Mouse (Mus musculus) kidney, embryonic 15.5 days (tissue): ENCODE measurements around the gene Serinc2. TPM values are rescaled to one million over a fixed set of nuclear protein-coding genes. Genes with fewer than 3 reads are reported as not detected.
A peak's percentile ranks its signal among the peaks of the same experiment; 100 is the strongest.

ENCODE experiments used
- ATAC-seq: fragments of 200-750 bp; cut with Nextera tagmentation; replicated peaks from 2 replicates; pipeline ENCODE4 v1.8.0; 2017; ENCODE audit warnings: moderate TSS enrichment; ENCODE audit not compliant: low FRiP score
- H3K27ac ChIP-seq: fragments of 300-500 bp; sonication (generic); 2 replicates; pipeline ENCODE4 v1.5.1; 2015; ENCODE audit warnings: mild to moderate bottlenecking, inconsistent platforms
- H3K27me3 ChIP-seq: fragments of 300-500 bp; sonication (generic); 2 replicates; pipeline ENCODE4 v1.6.1; 2015; ENCODE audit warnings: inconsistent platforms
- H3K36me3 ChIP-seq: fragments of 300-500 bp; sonication (generic); 2 replicates; pipeline ENCODE4 v1.6.1; 2015; ENCODE audit warnings: inconsistent platforms
- H3K4me1 ChIP-seq: fragments of 300-500 bp; sonication (generic); 2 replicates; pipeline ENCODE4 v1.6.1; 2015; ENCODE audit warnings: inconsistent platforms
- H3K4me2 ChIP-seq: fragments of 300-500 bp; sonication (generic); 2 replicates; pipeline ENCODE4 v1.6.1; 2015; ENCODE audit warnings: moderate library complexity, mild to moderate bottlenecking, inconsistent platforms
- H3K4me3 ChIP-seq: fragments of 300-500 bp; sonication (generic); replicated peaks from 2 replicates; pipeline ENCODE4 v1.5.1; 2015; ENCODE audit warnings: mild to moderate bottlenecking, inconsistent platforms
- H3K9ac ChIP-seq: fragments of 300-500 bp; sonication (generic); 2 replicates; pipeline ENCODE4 v1.6.1; 2015; ENCODE audit warnings: mild to moderate bottlenecking, inconsistent platforms
- H3K9me3 ChIP-seq: fragments of 300-500 bp; sonication (generic); replicated peaks from 2 replicates; pipeline ENCODE4 v1.6.1; 2016; ENCODE audit warnings: inconsistent platforms
- WGBS: fragments of 180-500 bp; shearing (Covaris S2); methylation state at CpG from one replicate; pipeline ENCODE4 v1.1.7; 2015; ENCODE audit warnings: mixed read lengths; 5-methylcytosine and 5-hydroxymethylcytosine counted together
- polyA plus RNA-seq: library from polyadenylated mRNA; unstranded; fragments of >200 nt; fragmentation: Nextera tagmentation; extraction: Ambion mirVana; gene quantifications from 2 replicates; pipeline ENCODE4 v1.2.1, GENCODE M21; 2015

Serinc2 gene
- polyA plus RNA-seq, 1 experiment from 2014 or later = 48.8 TPM

- Histone ChIP-seq H3K4me2 (no peak overlapping the region), H3K4me3 (no peak overlapping the region), H3K9ac (no peak overlapping the region), H3K27ac (no peak overlapping the region), H3K36me3 (peaks cover 22% of the 10 kb centered on the region), H3K9me3 (no peaks in the 10 kb centered on the region), H3K27me3 (peaks cover 38% of the 10 kb centered on the region), H3K4me1 (peaks cover 36% of the 10 kb centered on the region)
- 88% methylated on average over 3 of the region's 3 CpGs for WGBS
- ATAC-seq = no peak
These were observed 33.5 kb upstream of the Serinc2 start for GRCm38 (mm10) chr4:130312526-130312925.

DNA sequence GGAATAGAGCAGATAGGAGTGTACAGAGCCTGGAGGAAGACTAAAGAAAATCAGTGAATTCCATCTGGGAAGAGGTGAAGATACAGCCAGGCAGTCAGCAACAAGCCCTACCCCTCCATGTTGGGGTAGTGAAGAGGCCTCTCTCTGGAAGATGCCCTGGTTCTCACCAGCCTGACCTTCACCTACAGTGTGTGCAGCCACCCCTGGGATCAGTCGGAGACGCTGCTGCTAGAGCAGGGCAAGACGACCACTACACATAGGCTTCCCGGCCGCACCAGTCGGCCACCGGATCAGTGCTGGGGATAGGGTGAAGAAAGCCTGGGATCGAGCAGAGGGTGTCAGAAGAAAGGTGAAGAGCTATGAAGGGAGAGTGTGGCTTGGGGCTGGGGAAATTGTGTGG is 30.2 kb upstream of the Serinc2 start:
- ATAC-seq = no peak
- Histone ChIP-seq H3K4me1 (peaks cover 28% of the 10 kb centered on the region), H3K36me3 (peaks cover 5% of the 10 kb centered on the region; the same call in 1 of the 2 replicates), H3K4me2 (peak overlapping the region; percentile 96), H3K9ac (peak overlapping the region; percentile 47; the same call in 1 of the 2 replicates), H3K27ac (no peak overlapping the region), H3K27me3 (peaks cover 62% of the 10 kb centered on the region), H3K4me3 (peak overlapping the region; percentile 50), H3K9me3 (no peaks in the 10 kb centered on the region)
- 49% methylated on average over 8 of the region's 8 CpGs for WGBS

GRCm38 (mm10) chr4:130308231-130309081 is 29.5 kb upstream of the Serinc2 start, which contains the start of the genes Fabp3 and Gm10570:
Gene Fabp3 (plus strand): TSS chr4:130308595.
Gene Gm10570 (minus strand): TSS chr4:130308674.
- ATAC-seq = peak; percentile 55
- H3K27me3 ChIP-seq = peaks cover 62% of the 10 kb centered on the region
- peak within 1 kb of the TSS; percentile 47 for H3K9ac ChIP-seq
- no peaks in the 10 kb centered on the region for H3K9me3 ChIP-seq
- under 1% methylated on average over 52 of the region's 52 CpGs for WGBS
- peak within 1 kb of the TSS; percentile 96 for H3K4me2 ChIP-seq
- no peaks in the 10 kb centered on the region; the same call in 1 of the 2 replicates for H3K36me3 ChIP-seq
- peak within 1 kb of the TSS; percentile 77 for H3K27ac ChIP-seq
- peaks cover 28% of the 10 kb centered on the region for H3K4me1 ChIP-seq
- H3K4me3 ChIP-seq = peak within 1 kb of the TSS; percentile 50

- under 1% methylated on average over 23 of the region's 23 CpGs for WGBS
- H3K27ac ChIP-seq = peak overlapping the region; percentile 77
These were observed 28.8 kb upstream of the Serinc2 start for GRCm38 (mm10) chr4:130307851-130308230.

GRCm38 (mm10) chr4:130306796-130307630 is 28.0 kb upstream of the Serinc2 start:
- H3K9me3 ChIP-seq = no peaks in the 10 kb centered on the region
- 70% methylated on average over 10 of the region's 10 CpGs for WGBS
- H3K4me2 ChIP-seq = peak overlapping the region; percentile 96
- no peaks in the 10 kb centered on the region for H3K36me3 ChIP-seq
- H3K4me1 ChIP-seq = peaks cover 36% of the 10 kb centered on the region
- H3K27ac ChIP-seq = peak overlapping the region; percentile 77
- peak overlapping the region; percentile 50; the same call in 1 of the 2 replicates for H3K4me3 ChIP-seq
- H3K9ac ChIP-seq = no peak overlapping the region
- ATAC-seq = 0 out of 2 replicates have a peak, but pooled peaks have one; percentile 31
- H3K27me3 ChIP-seq = peaks cover 65% of the 10 kb centered on the region

More at GRCm38 (mm10) chr4:130307851-130308230, 28.8 kb upstream of the Serinc2 start:
- peaks cover 62% of the 10 kb centered on the region for H3K27me3 ChIP-seq
- ATAC-seq = peak; percentile 73
- H3K36me3 ChIP-seq = no peaks in the 10 kb centered on the region; the same call in 1 of the 2 replicates
- H3K4me3 ChIP-seq = peak overlapping the region; percentile 50
- H3K4me1 ChIP-seq = peaks cover 28% of the 10 kb centered on the region
- H3K4me2 ChIP-seq = peak overlapping the region; percentile 96
- no peak overlapping the region for H3K9ac ChIP-seq
- H3K9me3 ChIP-seq = no peaks in the 10 kb centered on the region

- no peak overlapping the region for H3K9ac ChIP-seq
- no peaks in the 10 kb centered on the region for H3K36me3 ChIP-seq
- no peak overlapping the region for H3K27ac ChIP-seq
- no peak for ATAC-seq
- no peaks in the 10 kb centered on the region for H3K9me3 ChIP-seq
- 29% methylated on average over 3 of the region's 3 CpGs for WGBS
- peaks cover 36% of the 10 kb centered on the region for H3K4me1 ChIP-seq
- peaks cover 52% of the 10 kb centered on the region for H3K27me3 ChIP-seq
- no peak overlapping the region for H3K4me2 ChIP-seq
- H3K4me3 ChIP-seq = no peak overlapping the region
These were observed 25.7 kb upstream of the Serinc2 start for GRCm38 (mm10) chr4:130304746-130305145.

GRCm38 (mm10) chr4:130302285-130302870 is 23.4 kb upstream of the Serinc2 start:
- Histone ChIP-seq H3K9me3 (no peaks in the 10 kb centered on the region), H3K4me2 (no peak overlapping the region), H3K9ac (no peak overlapping the region), H3K36me3 (no peaks in the 10 kb centered on the region), H3K27me3 (peaks cover 28% of the 10 kb centered on the region), H3K4me1 (peaks cover 20% of the 10 kb centered on the region), H3K4me3 (no peak overlapping the region), H3K27ac (no peak overlapping the region)
- no peak for ATAC-seq
- WGBS = 53% methylated on average over 12 of the region's 12 CpGs

- Histone ChIP-seq H3K4me3 (no peak overlapping the region), H3K27me3 (peaks cover 20% of the 10 kb centered on the region; the same call in 1 of the 2 replicates), H3K9me3 (no peaks in the 10 kb centered on the region; the same call in 1 of the 2 replicates), H3K9ac (no peak overlapping the region), H3K4me2 (no peak overlapping the region), H3K27ac (no peak overlapping the region), H3K4me1 (peaks cover 23% of the 10 kb centered on the region), H3K36me3 (no peaks in the 10 kb centered on the region)
- 60% methylated on average over 8 of the region's 8 CpGs for whole genome bisulfite sequencing
- no peak for ATAC-seq
These were observed 20.6 kb upstream of the Serinc2 start for GRCm38 (mm10) chr4:130299629-130300018.

DNA sequence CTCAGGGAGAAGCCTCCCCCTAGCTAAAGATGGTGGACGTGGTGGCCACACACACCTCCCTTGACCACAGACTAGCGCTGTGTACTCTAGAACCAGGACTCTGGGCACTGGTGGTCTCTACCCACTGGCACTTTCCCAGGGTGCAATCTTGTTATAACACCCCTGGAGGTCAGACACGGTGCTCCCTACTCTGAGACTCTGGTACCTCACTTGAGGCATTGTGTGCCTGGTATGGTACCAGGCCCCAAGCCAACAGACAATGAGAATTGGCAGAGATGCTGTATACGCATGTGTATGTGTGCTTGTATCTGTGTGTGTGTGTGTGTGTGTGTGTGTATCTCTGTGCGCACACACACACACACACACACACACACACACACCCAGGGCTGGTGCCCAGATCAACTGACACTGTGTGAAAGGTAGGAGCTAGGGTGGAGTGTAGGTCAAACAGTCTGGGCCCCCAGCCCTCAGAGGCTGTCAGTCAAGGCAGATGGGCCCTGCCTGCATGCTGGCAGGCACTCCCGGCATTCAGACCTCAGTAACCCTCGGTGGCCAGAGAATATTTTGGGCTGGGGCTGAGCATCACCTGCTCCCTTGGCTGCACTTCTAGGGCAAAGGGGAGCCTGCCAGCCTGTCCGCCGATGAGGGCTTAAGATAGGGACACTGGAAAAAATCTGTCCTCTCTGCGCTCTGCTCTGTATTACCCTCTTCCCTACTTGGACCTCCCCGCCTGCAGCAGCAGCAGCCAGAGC is 20.0 kb upstream of the Serinc2 start:
- 72% methylated on average over 11 of the region's 11 CpGs for WGBS

DNA sequence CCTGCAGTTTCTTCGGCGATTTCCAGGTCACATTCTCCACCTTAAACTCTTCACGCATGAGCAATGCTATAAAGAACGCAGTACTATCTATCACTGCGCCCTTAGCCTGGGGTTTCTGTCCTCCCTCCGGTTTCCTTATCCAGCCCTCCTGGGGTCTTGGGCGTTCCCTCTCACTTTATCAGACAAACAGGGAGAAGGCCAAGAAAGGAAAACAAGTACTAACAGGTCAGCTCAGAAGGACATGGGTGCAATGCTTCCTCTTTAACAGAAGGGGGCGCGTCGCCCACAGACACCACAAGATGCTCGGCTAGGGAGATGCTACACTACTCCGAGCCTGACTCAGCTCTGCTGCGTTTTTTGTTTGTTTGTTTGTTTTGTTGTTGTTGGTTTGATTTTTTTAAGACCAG is 18.1 kb upstream of the Serinc2 start:
- Histone ChIP-seq H3K36me3 (no peaks in the 10 kb centered on the region), H3K4me3 (no peak overlapping the region), H3K27ac (no peak overlapping the region), H3K4me2 (no peak overlapping the region), H3K9ac (no peak overlapping the region), H3K4me1 (peaks cover 16% of the 10 kb centered on the region), H3K9me3 (no peaks in the 10 kb centered on the region; the same call in 1 of the 2 replicates), H3K27me3 (peaks cover 15% of the 10 kb centered on the region; the same call in 1 of the 2 replicates)
- ATAC-seq = peak; percentile 70
- WGBS = 15% methylated on average over 13 of the region's 13 CpGs

More for the DNA sequence above, 20.0 kb upstream of the Serinc2 start:
- no peak for ATAC-seq
- peaks cover 23% of the 10 kb centered on the region for H3K4me1 ChIP-seq
- H3K27ac ChIP-seq = no peak overlapping the region
- no peaks in the 10 kb centered on the region for H3K36me3 ChIP-seq
- H3K9ac ChIP-seq = no peak overlapping the region
- H3K27me3 ChIP-seq = peaks cover 16% of the 10 kb centered on the region; the same call in 1 of the 2 replicates
- H3K4me3 ChIP-seq = no peak overlapping the region
- H3K4me2 ChIP-seq = no peak overlapping the region
- no peaks in the 10 kb centered on the region; the same call in 1 of the 2 replicates for H3K9me3 ChIP-seq
